Mouse (Mus musculus): Measurements from ENCODE around the gene Dip2c.

DNA sequence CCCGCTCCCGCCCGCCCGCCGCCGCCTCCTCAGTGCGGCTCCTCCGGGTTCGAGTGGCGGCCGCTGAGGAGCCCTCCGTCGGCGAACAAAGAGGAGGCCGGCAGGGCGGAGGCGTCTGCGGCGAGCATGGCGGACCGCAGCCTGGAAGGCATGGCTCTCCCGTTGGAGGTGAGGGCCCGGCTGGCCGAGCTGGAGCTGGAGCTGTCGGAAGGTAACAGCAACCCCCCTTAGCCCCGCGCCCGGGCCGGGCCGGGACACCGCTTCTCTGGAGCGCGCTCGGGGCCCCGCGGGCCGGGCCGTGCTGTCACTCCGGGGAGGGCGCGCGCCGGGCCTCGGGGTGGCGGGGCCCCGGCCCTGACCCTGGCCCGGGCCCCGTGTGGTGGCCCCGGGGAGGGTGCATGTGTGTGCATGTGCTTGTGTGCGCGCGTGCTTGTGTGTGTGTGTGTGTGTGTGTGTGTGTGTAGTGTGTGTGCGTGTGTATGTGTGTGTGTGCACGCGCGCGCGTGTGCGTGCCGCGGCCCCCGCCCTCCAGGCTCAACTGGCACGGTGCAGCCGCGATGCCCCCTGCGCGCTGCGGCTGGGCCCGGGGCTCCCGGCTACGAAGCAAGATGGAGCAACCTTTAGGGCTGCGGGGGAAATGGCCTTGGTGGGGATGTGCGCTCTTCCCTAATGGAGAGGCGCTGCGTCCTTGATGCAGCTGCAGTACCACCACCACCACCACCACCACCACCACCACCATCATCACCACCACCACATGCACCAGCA lies 710 bp downstream of the Dip2c start:
- TF ChIP-seq CTCF (IDR thresholded peaks at IDR 0.05; ENCODE audit: control insufficient read depth, insufficient read depth, low read length) (no peak), POLR2A (IDR thresholded peaks at IDR 0.05; ENCODE audit: borderline replicate concordance, control insufficient read depth, low read depth, low read length) (no peak)
